Mouse (Mus musculus) sigmoid colon, adult 10 weeks (tissue): ENCODE measurements around the gene Zfp668. TPM values are rescaled to one million over a fixed set of nuclear protein-coding genes. Genes with fewer than 3 reads are reported as not detected.

Experiments
- polyA plus RNA-seq: library from polyadenylated mRNA; stranded (reverse); fragments of 350-450 nt; fragmentation: Illumina TruSeq; extraction: RNeasy Lipid Tissue Mini Kit (QIAGEN cat#74804); gene quantifications from one replicate; pipeline ENCODE4 v1.2.3, GENCODE M21; 2014; ENCODE audit warnings: low read depth, low replicate concordance

The Zfp668 gene
- 1.7 TPM for polyA plus RNA-seq

GRCm38 (mm10) chr7:127876467-127877348 is at the start of gene Zfp668:
Gene Zfp668 (minus strand): TSS chr7:127876828.

GRCm38 (mm10) chr7:127912190-127912871 is 35.7 kb upstream of the Zfp668 start, which contains the start of gene Kat8:
Gene Kat8 (plus strand): TSS chr7:127912516.

GRCm38 (mm10) chr7:127903971-127904796 is 27.6 kb upstream of the Zfp668 start, which contains the start of gene Bckdk:
Gene Bckdk (plus strand): TSS chr7:127904082.

GRCm38 (mm10) chr7:127895442-127895841 is 18.8 kb upstream of the Zfp668 start, which contains the start of the genes Gm21974 and Vkorc1:
Gene Gm21974 (minus strand): TSS chr7:127895454.
Gene Vkorc1 (minus strand): TSS chr7:127895617.

GRCm38 (mm10) chr7:127890798-127891197 is 14.2 kb upstream of the Zfp668 start, which contains the start of gene Prss53:
Gene Prss53 (minus strand): TSS chr7:127890970.

GRCm38 (mm10) chr7:127876041-127876466 is 574 bp downstream of the Zfp668 start, which contains the start of gene Zfp646:
Gene Zfp646 (plus strand): TSS chr7:127876221.

GRCm38 (mm10) chr7:127824176-127824871 is 52.3 kb downstream of the Zfp668 start, which contains the start of the genes Stx4a and Stx1b:
Gene Stx4a (plus strand): TSS chr7:127824294.
Gene Stx1b (minus strand): TSS chr7:127824549.

Other genes starting within 250 kb of the Zfp668 start
- 1.0 TPM for gene Bcl7c, start 167.9 kb downstream of the Zfp668 start, polyA plus RNA-seq
- gene Ctf1, start 164.1 kb downstream of the Zfp668 start, polyA plus RNA-seq, result 2.8 TPM
- gene Ctf2, start 144.7 kb downstream of the Zfp668 start, polyA plus RNA-seq, result not detected
- gene Fbxl19, start 132.3 kb downstream of the Zfp668 start, polyA plus RNA-seq, result 1.2 TPM
- 3.5 TPM for gene Orai3, start 107.0 kb downstream of the Zfp668 start, polyA plus RNA-seq
- gene Setd1a, start 100.2 kb downstream of the Zfp668 start, polyA plus RNA-seq, result 7.0 TPM
- not detected for gene Gm49388, start 91.2 kb downstream of the Zfp668 start, polyA plus RNA-seq
- 16.0 TPM for gene Hsd3b7, start 76.2 kb downstream of the Zfp668 start, polyA plus RNA-seq
- gene Stx4a, start 52.5 kb downstream of the Zfp668 start, polyA plus RNA-seq, result 17.9 TPM
- 0.60 TPM for gene Stx1b, start 52.3 kb downstream of the Zfp668 start, polyA plus RNA-seq
- gene Zfp646, start 607 bp downstream of the Zfp668 start, polyA plus RNA-seq, result 11.1 TPM
- not detected for gene Prss53, start 14.1 kb upstream of the Zfp668 start, polyA plus RNA-seq
- gene Gm21974, start 18.6 kb upstream of the Zfp668 start, polyA plus RNA-seq, result not detected
- gene Vkorc1, start 18.8 kb upstream of the Zfp668 start, polyA plus RNA-seq, result 26.8 TPM
- 2.8 TPM for gene Bckdk, start 27.3 kb upstream of the Zfp668 start, polyA plus RNA-seq
- gene Kat8, start 35.7 kb upstream of the Zfp668 start, polyA plus RNA-seq, result 10.2 TPM
- 1.0 TPM for gene Prss8, start 53.3 kb upstream of the Zfp668 start, polyA plus RNA-seq
- not detected for gene Prss36, start 69.9 kb upstream of the Zfp668 start, polyA plus RNA-seq
- 788 TPM for gene Fus, start 90.6 kb upstream of the Zfp668 start, polyA plus RNA-seq
- 99.2 TPM for gene Pycard, start 117.0 kb upstream of the Zfp668 start, polyA plus RNA-seq
- 0.91 TPM for gene Trim72, start 127.1 kb upstream of the Zfp668 start, polyA plus RNA-seq
- gene Itgam, start 185.8 kb upstream of the Zfp668 start, polyA plus RNA-seq, result 10.1 TPM
- gene Gm49368, start 185.9 kb upstream of the Zfp668 start, polyA plus RNA-seq, result not detected